Mouse (Mus musculus) heart, embryonic 10.5 days (tissue): ENCODE results near the gene Rab26. TPM values are rescaled to one million over a fixed set of nuclear protein-coding genes. Genes with fewer than 3 reads are reported as not detected.

Experiments
- DNase-seq: peaks from one replicate; pipeline ENCODE4 v3.0.0-alpha.2; 2017; ENCODE audit warnings: low spot score
- H3K27ac ChIP-seq: fragments of 300-500 bp; sonication (generic); 2 replicates; pipeline ENCODE4 v1.5.1; 2016; ENCODE audit warnings: mild to moderate bottlenecking
- H3K27me3 ChIP-seq: fragments of 300-500 bp; sonication (generic); 2 replicates; pipeline ENCODE4 v1.6.1; 2016; ENCODE audit warnings: mild to moderate bottlenecking; ENCODE audit not compliant: poor library complexity, insufficient read depth, severe bottlenecking
- H3K36me3 ChIP-seq: fragments of 300-500 bp; sonication (generic); 2 replicates; pipeline ENCODE4 v1.6.1; 2016; ENCODE audit warnings: mild to moderate bottlenecking, moderate library complexity
- H3K4me1 ChIP-seq: fragments of 300-500 bp; sonication (generic); 2 replicates; pipeline ENCODE4 v1.6.1; 2016; ENCODE audit warnings: mild to moderate bottlenecking
- H3K4me3 ChIP-seq: fragments of 300-500 bp; sonication (generic); 2 replicates; pipeline ENCODE4 v1.5.1; 2016; ENCODE audit warnings: mild to moderate bottlenecking, moderate library complexity
- H3K9me3 ChIP-seq: fragments of 300-500 bp; sonication (generic); 2 replicates; pipeline ENCODE4 v1.6.1; 2016; ENCODE audit warnings: mild to moderate bottlenecking, moderate library complexity
- WGBS: fragments of 180-500 bp; shearing (Covaris S2); methylation state at CpG from one replicate; pipeline ENCODE4 v1.1.7; 2016; 5-methylcytosine and 5-hydroxymethylcytosine counted together
- polyA plus RNA-seq: library from polyadenylated mRNA; unstranded; fragments of >200 nt; fragmentation: Nextera tagmentation; extraction: Ambion mirVana; gene quantifications from 2 replicates; pipeline ENCODE4 v1.2.1, GENCODE M21; 2016

Gene Rab26
- polyA plus RNA-seq = 1.3 and 2.3 TPM in 2 replicates

- Histone ChIP-seq H3K4me3 (peak within 1 kb of the TSS; percentile 62), H3K4me1 (peaks cover 50% of the 10 kb centered on the region), H3K27ac (peak within 1 kb of the TSS; percentile 67), H3K9me3 (no peaks in the 10 kb centered on the region), H3K36me3 (peaks cover 19% of the 10 kb centered on the region), H3K27me3 (0 out of 2 replicates have a peak, but pooled peaks cover 8% of the 10 kb centered on the region)
- WGBS = 86% methylated on average over 8 of the region's 8 CpGs
- DNase-seq = no peak
Observed at GRCm38 (mm10) chr17:24534160-24534718, at the start of gene Rab26. TSS of gene Rab26 (minus strand) at chr17:24534210.

- Histone ChIP-seq H3K4me1 (no peaks in the 10 kb centered on the region), H3K27me3 (no peaks in the 10 kb centered on the region), H3K36me3 (peaks cover 81% of the 10 kb centered on the region), H3K4me3 (no peak overlapping the region), H3K27ac (no peak overlapping the region), H3K9me3 (no peaks in the 10 kb centered on the region)
- no peak for DNase-seq
- 82% methylated on average over 2 of the region's 2 CpGs for whole genome bisulfite sequencing
Observed at GRCm38 (mm10) chr17:24580287-24580686, 46.3 kb upstream of the Rab26 start.

- H3K4me1 ChIP-seq = no peaks in the 10 kb centered on the region
- H3K4me3 ChIP-seq = no peak overlapping the region
- no peaks in the 10 kb centered on the region for H3K9me3 ChIP-seq
- no peak for DNase-seq
- 92% methylated on average over 3 of the region's 3 CpGs for WGBS
- H3K36me3 ChIP-seq = peaks cover 88% of the 10 kb centered on the region
- no peaks in the 10 kb centered on the region for H3K27me3 ChIP-seq
- no peak overlapping the region for H3K27ac ChIP-seq
Observed at GRCm38 (mm10) chr17:24579532-24579931, 45.5 kb upstream of the Rab26 start.

- no peak for DNase-seq
- Histone ChIP-seq H3K4me1 (no peaks in the 10 kb centered on the region), H3K27me3 (no peaks in the 10 kb centered on the region), H3K27ac (no peak overlapping the region), H3K4me3 (no peak overlapping the region), H3K9me3 (no peaks in the 10 kb centered on the region), H3K36me3 (peaks cover 87% of the 10 kb centered on the region)
- WGBS = 89% methylated on average over 9 of the region's 9 CpGs
Observed at GRCm38 (mm10) chr17:24573811-24574210, 39.8 kb upstream of the Rab26 start.

GRCm38 (mm10) chr17:24572651-24573245 lies 38.7 kb upstream of the Rab26 start:
- Histone ChIP-seq H3K27ac (no peak overlapping the region), H3K36me3 (peaks cover 84% of the 10 kb centered on the region), H3K27me3 (no peaks in the 10 kb centered on the region), H3K9me3 (no peaks in the 10 kb centered on the region), H3K4me3 (no peak overlapping the region), H3K4me1 (no peaks in the 10 kb centered on the region)
- no peak for DNase-seq
- WGBS = 91% methylated on average over 12 of the region's 12 CpGs

- WGBS = 88% methylated on average over 4 of the region's 4 CpGs
- no peaks in the 10 kb centered on the region for H3K27me3 ChIP-seq
- H3K27ac ChIP-seq = no peak overlapping the region
- peaks cover 82% of the 10 kb centered on the region for H3K36me3 ChIP-seq
- H3K4me3 ChIP-seq = no peak overlapping the region
- peaks cover 12% of the 10 kb centered on the region for H3K4me1 ChIP-seq
- DNase-seq = no peak
- no peaks in the 10 kb centered on the region for H3K9me3 ChIP-seq
Observed at GRCm38 (mm10) chr17:24569837-24570236, 35.8 kb upstream of the Rab26 start.

- no peaks in the 10 kb centered on the region for H3K27me3 ChIP-seq
- H3K27ac ChIP-seq = 0 out of 2 replicates have a peak overlapping the region, but pooled peaks have one; percentile 14
- no peak for DNase-seq
- no peaks in the 10 kb centered on the region for H3K9me3 ChIP-seq
- H3K36me3 ChIP-seq = peaks cover 65% of the 10 kb centered on the region
- H3K4me1 ChIP-seq = peaks cover 27% of the 10 kb centered on the region
- 76% methylated on average over 8 of the region's 8 CpGs for WGBS
- H3K4me3 ChIP-seq = no peak overlapping the region
Observed at GRCm38 (mm10) chr17:24567034-24567779, 33.2 kb upstream of the Rab26 start.

GRCm38 (mm10) chr17:24565792-24566191 lies 31.8 kb upstream of the Rab26 start:
- peaks cover 51% of the 10 kb centered on the region for H3K36me3 ChIP-seq
- H3K4me1 ChIP-seq = peaks cover 33% of the 10 kb centered on the region
- no peak overlapping the region for H3K27ac ChIP-seq
- no peak overlapping the region for H3K4me3 ChIP-seq
- no peaks in the 10 kb centered on the region for H3K9me3 ChIP-seq
- 73% methylated on average over 3 of the region's 3 CpGs for WGBS
- no peak for DNase-seq
- H3K27me3 ChIP-seq = no peaks in the 10 kb centered on the region

- Histone ChIP-seq H3K4me3 (no peak overlapping the region), H3K9me3 (no peaks in the 10 kb centered on the region), H3K36me3 (peaks cover 45% of the 10 kb centered on the region), H3K27me3 (no peaks in the 10 kb centered on the region), H3K27ac (no peak overlapping the region), H3K4me1 (peaks cover 37% of the 10 kb centered on the region)
- no peak for DNase-seq
- WGBS = 80% methylated on average over 3 of the region's 3 CpGs
Observed at GRCm38 (mm10) chr17:24565092-24565491, 31.1 kb upstream of the Rab26 start.

GRCm38 (mm10) chr17:24564422-24564821 lies 30.4 kb upstream of the Rab26 start:
- no peak for DNase-seq
- Histone ChIP-seq H3K27me3 (no peaks in the 10 kb centered on the region), H3K27ac (no peak overlapping the region), H3K36me3 (peaks cover 38% of the 10 kb centered on the region), H3K9me3 (no peaks in the 10 kb centered on the region), H3K4me1 (peaks cover 37% of the 10 kb centered on the region), H3K4me3 (no peak overlapping the region)
- WGBS = 88% methylated on average over 4 of the region's 4 CpGs

- H3K36me3 ChIP-seq = peaks cover 31% of the 10 kb centered on the region
- DNase-seq = no peak
- H3K4me3 ChIP-seq = no peak overlapping the region
- peaks cover 45% of the 10 kb centered on the region for H3K4me1 ChIP-seq
- WGBS = 72% methylated on average over 5 of the region's 5 CpGs
- no peaks in the 10 kb centered on the region for H3K9me3 ChIP-seq
- no peaks in the 10 kb centered on the region for H3K27me3 ChIP-seq
- H3K27ac ChIP-seq = no peak overlapping the region
Observed at GRCm38 (mm10) chr17:24563638-24564037, 29.6 kb upstream of the Rab26 start.

- H3K9me3 ChIP-seq = no peaks in the 10 kb centered on the region
- H3K27ac ChIP-seq = no peak overlapping the region
- DNase-seq = no peak
- no peaks in the 10 kb centered on the region for H3K27me3 ChIP-seq
- H3K4me3 ChIP-seq = no peak overlapping the region
- 69% methylated on average over 2 of the region's 2 CpGs for WGBS
- peaks cover 19% of the 10 kb centered on the region for H3K36me3 ChIP-seq
- peaks cover 52% of the 10 kb centered on the region for H3K4me1 ChIP-seq
Observed at GRCm38 (mm10) chr17:24561592-24561991, 27.6 kb upstream of the Rab26 start.

- WGBS = 85% methylated on average over 5 of the region's 5 CpGs
- no peak for DNase-seq
- Histone ChIP-seq H3K27ac (no peak overlapping the region), H3K27me3 (no peaks in the 10 kb centered on the region), H3K36me3 (peaks cover 11% of the 10 kb centered on the region), H3K9me3 (no peaks in the 10 kb centered on the region), H3K4me1 (peaks cover 52% of the 10 kb centered on the region), H3K4me3 (no peak overlapping the region)
Observed at GRCm38 (mm10) chr17:24560301-24561028, 26.5 kb upstream of the Rab26 start.
